Mouse (Mus musculus) retina, postnatal 7 days (tissue): ENCODE measurements around the gene Tfap2e.

Experiments used
- DNase-seq: peaks from one replicate; pipeline ENCODE4 v3.0.0-alpha.2; 2012; ENCODE audit warnings: low read depth, low spot score

The Tfap2e gene

GRCm38 (mm10) chr4:126751556-126752023, 15.6 kb upstream of the Tfap2e start:
- no peak for DNase-seq

DNA sequence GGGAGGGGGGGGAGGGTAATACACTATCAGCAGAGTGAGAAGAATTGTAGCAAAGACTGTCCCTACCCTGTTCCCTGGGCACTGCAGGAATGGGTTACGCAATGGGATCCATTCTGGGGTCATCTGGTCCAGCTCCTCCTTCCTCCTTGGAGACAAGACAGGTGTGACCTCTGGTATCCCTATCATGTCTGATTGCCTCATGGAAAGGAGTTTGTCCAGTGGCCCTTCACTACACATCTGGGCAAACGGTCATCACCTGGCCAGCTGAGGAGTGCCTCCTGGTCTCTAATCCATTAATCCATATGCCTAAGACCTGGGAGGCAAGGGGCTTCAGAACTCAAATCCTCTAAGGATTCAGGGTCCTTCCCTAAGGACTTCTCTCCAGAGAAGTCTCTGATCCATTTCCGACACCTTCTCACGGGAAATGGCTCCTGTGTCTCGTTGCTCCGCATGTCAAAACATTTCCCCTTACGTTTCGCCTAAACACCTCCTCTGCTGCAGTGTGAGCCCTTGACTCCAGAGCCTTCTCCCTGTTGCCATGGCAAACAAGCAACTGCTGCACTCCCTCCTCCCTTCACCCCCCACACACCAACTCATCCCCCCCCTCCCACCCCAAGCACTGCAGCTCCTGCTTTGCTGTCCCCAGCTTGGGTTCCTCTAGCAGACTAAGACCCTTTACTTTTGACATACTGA, 15.0 kb upstream of the Tfap2e start:
- DNase-seq = no peak

DNA sequence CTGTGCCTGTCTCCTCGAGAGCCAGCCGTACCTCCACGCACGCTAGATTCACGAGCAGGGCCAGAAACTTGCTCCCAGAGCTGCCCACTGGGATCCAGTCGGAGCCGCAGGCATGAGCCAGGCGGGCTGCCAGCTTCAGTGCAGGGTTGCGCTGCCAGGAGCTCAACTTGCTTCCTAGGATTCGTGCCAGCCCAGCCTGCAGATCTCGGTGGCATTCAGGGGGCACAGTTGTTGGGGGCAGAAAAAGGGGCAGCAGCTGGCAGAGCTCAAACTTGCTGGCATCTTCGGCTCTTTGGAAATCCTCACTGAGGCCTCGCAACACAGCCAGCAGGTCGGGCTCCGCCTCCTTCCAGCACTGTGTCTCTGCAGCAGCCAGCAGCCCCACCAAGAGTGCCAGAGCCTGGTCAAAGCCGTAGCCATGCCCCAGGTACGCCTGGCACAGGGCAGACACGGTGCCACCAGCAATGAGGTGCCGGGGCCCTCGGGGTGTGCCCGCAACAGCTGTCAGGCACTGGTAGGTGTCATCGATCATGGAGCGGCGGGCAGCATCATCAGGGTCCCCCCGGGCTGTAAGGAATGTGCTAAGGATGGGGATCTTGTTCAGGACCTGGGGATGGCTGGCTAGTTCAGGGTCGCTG, 14.1 kb upstream of the Tfap2e start:
- DNase-seq = no peak

DNA sequence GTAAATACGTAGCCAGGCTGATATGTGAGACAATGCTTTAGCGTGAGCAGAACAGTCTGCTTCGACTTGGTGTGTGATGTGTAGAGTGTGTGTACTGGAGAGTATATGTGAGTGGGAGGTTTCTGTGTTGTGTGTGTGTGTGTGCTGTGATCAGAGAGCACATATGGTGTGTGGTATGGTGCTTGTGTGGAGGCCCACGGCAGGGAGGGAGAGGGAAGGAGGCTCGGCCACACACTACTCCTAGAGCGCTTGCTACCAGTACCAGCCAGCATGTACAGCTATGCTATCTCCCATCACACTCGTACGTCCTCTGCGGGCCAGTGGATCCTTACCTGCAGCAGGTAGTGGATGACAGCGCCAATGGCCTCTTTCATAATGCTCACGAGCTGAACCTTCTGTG, 13.5 kb upstream of the Tfap2e start:
- DNase-seq = no peak

- DNase-seq = no peak
These were observed 12.3 kb upstream of the Tfap2e start for GRCm38 (mm10) chr4:126748381-126748780.

GRCm38 (mm10) chr4:126746194-126746840, 10.3 kb upstream of the Tfap2e start:
- no peak for DNase-seq

DNA sequence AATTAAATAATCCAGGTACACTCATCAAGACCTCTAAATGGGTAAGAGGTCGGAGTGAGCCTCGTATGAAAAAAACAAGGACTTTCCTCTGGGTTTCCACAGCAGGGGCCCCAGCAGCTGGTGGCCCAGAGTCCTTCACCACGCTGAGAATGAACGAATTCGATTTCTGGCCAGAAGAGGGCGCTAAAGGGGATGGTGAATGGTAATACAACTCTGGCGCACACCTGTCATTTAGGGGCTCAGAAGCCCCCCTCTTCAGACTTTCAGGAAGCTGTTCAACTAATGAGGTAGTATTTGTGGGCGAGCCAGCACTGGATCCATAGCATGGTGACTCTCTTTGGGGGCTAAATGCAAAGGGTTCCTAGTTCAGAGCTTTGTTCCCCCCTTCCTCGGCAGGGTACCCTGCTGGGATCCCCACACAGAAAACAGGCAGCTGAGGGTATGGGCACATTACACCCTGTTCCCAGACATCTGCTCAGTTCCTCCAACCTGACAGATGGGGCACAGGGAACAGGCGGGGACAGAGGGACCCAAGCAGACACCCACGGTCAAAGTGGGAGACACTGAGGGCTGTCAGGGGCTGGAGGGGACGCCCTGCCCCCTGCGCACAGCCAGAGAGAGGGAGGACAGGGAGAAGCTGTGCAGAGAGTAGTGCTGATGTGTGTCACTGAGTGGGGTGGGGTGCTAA, 9.6 kb upstream of the Tfap2e start:
- DNase-seq = peak; percentile 44

DNA sequence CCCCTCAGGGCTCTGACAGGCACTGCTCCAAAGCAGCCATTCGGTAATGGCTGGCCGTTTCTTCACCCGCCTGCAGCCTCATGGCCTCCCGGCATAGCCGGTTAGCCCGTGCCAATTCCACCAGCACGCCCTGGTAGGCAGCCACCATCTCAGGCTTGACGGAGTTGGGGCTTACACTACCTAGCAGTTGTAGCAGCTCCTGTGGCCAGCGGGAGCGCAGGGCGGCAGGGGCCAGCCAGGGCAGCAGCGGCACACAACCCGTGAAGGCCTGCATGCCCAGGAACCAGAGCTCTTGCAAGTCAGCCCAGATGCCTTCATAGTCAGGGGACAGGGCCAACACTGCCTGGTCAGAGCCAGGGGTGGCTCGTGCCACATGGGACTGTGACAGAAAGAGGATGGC, 8.8 kb upstream of the Tfap2e start:
- DNase-seq = no peak

- no peak for DNase-seq
These were observed 7.7 kb upstream of the Tfap2e start for GRCm38 (mm10) chr4:126743713-126744112.

GRCm38 (mm10) chr4:126742976-126743375, 6.9 kb upstream of the Tfap2e start:
- no peak for DNase-seq

DNA sequence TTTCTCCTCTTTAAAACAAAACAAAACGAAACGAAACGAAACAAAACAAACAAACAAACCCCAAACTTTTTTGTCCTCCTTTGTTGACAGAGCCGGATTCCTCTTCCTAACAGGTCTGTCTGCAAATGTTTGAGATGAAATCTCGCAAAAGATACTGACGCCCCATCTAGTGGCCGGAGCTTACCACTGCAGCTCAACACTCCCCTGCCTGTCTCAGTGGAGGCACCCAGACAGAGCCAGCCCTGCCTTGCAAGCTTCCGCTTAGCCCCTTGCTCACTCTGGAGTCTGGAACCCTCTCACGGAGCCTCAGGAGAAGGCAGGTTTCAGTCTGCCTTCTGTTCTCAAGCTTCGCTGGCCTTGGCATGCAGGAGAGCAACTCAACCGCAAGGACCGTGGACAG, 5.4 kb upstream of the Tfap2e start:
- peak; percentile 76 for DNase-seq

GRCm38 (mm10) chr4:126739966-126740676, 4.1 kb upstream of the Tfap2e start:
- DNase-seq = no peak

GRCm38 (mm10) chr4:126735382-126736000, 549 bp downstream of the Tfap2e start:
- DNase-seq = no peak

- no peak for DNase-seq
These were observed 1.2 kb downstream of the Tfap2e start for GRCm38 (mm10) chr4:126734700-126735381.

DNA sequence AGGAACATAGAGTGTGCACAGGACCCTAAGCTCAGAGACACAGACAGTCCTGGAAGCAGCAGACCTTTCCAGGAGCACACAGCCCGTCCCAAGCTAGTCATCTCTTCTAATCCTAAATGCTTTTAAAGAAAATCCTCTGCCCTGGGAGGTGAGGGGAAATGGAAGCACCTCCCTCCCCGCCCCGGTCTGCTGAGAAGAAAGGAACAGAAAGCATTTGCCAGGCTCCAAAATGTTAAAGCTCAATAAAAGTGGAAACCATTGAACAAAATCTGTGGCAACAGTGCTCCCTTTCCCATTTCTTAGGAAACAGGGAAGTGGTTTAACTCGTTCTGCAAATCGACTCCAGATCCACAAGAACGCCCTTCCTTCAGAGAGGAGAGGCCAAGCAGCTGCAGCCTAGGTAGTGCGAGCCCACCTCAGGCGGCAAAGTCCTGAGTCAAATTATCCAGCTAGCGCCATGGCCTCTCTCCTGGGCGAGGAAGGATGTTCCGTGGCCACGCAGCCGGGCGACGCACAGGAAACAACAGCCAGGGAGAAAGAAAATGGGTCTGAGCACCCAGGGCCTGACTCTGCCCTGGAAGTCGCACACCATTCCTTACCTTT, 1.9 kb downstream of the Tfap2e start:
- DNase-seq = no peak

GRCm38 (mm10) chr4:126732531-126733380, 3.3 kb downstream of the Tfap2e start:
- DNase-seq = no peak

DNA sequence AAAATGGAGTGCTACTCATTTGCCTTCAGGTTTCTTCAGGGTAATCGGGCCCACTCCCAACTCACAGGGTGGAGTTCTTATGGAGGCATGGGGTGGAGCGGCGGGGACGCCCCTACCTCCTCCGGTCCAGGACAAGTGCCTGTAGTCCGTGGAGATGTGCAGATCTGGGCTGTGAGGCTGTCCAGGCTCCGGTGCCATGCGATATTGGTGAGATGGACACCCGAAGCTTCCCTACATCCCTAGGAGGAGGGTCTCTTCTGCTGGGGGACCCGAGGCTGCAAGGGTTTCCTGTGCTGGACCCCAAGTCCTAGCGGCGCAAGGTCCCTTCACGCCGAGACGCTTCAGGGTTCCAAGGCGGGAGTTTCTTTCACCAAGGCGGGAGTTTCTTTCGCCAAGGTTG, 3.9 kb downstream of the Tfap2e start:
- DNase-seq = no peak

GRCm38 (mm10) chr4:126707439-126707826, 28.6 kb downstream of the Tfap2e start:
- DNase-seq = no peak
